Mouse (Mus musculus) frontal cortex, postnatal 14 days (tissue): ENCODE results near the gene Olfr844.

ENCODE experiments used
- DNase-seq, 2 experiments: peaks; one replicate each; pipeline ENCODE4 v3.0.0; 2022; ENCODE audit warnings: low spot score in 2 of 2

Gene Olfr844

DNA sequence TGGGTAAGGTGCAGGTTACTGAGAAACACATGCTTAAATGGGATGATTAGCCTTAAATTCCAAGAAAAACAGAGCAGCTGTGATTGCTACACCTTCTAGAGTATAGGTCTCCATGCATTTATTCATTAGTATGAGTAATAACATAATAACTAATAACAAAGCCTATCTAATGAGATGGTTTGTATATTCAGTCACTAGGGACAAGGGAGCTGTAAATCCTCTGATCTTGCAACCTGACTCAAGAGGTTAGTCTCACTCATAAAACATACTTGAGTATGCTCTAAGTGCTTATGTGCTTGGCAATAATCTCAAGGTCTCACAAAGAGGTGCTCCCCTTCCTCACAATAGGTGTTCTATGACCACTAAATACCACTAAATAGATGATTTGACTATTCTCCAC is at the start of gene Olfr844:
Olfr844 (plus strand) TSS at position 301 of the 400 bp plus-strand sequence.
- no peak for DNase-seq

DNA sequence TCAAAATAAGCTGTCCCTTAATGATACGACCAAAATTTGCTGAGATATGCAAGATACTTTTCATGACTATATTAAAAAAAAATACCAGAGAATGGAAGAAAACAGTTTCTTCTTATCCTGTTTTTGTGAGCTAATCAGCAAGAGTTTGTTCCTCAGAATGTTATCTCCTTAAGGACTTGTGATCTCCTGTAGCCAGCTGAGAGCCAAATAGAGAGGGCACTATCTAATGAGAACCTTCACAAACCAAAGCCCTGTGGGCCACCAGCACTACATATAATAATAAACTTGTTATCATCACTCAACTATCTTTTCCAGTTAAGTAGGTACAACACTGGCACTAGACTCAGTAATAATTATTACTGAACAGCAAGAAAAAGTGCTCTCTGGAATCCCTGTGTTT is 20.0 kb downstream of the Olfr844 start, which contains the start of gene Olfr845:
Olfr845 (plus strand) TSS at position 301 of the 400 bp plus-strand sequence.
- DNase-seq = no peak

DNA sequence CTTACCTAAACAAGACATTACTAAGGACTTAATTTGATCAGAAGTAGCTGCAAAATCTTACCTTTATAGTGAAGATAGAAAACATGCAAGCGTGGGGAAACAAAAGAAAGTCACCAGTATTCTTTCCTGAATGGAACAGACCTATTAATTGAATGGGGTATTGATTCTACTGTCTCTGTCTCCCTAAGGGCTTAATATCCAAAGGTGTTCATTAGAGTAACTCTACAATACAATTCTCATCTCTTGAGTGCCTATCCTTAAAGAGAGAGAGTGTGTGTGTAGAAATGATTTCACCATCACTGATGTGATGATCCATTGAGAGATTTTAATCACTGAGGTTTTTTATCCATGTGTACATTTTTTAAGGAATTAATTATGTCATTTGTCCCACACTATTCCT is 47.8 kb downstream of the Olfr844 start, which contains the start of gene Olfr846:
Olfr846 (minus strand) TSS at position 101 of the 400 bp plus-strand sequence.
- no peak for DNase-seq
